ENCODE assay signal across 12 mouse cellular contexts in genomic region chr17:46701489-46701888, GRCm38 (mm10). TPM values are rescaled to one million over a fixed set of nuclear protein-coding genes. Genes with fewer than 3 reads are reported as not detected.
A peak's percentile ranks its signal among the peaks of the same experiment; 100 is the strongest.
DNase-seq lines count a peak whose midpoint lies in the region; ATAC-seq and TF ChIP-seq lines count a peak whose summit lies in the region.
"Had no signal": no experiment of that assay in that cellular context is flagged by ENCODE, and none has a peak within 500 bp of the region (broad histone marks: within the 10 kb centered on the region; RNA-seq: fewer than 3 reads in every experiment).

No protein-coding gene starts in this region.

- no peak for DNase-seq in heart, postnatal 0 days (ENCODE audit: low spot score)
- DNase-seq in heart, postnatal 25 days (ENCODE audit: low spot score) = no peak
- DNase-seq in midbrain, embryonic 14.5 days = no peak
- DNase-seq in adrenal gland, postnatal 36 days = no peak
- no peak for DNase-seq in urinary bladder, postnatal 10 days (ENCODE audit: low spot score)
- DNase-seq: cerebellum, postnatal 36 days; kidney, adult 2 months; lung, embryonic 14.5 days; right cerebral cortex, postnatal 25 days had no signal

- no peak overlapping the region for H3K27ac ChIP-seq in heart, postnatal 0 days (ENCODE audit: low read depth)
- H3K27ac ChIP-seq in cortical plate, adult 2 months (ENCODE audit: insufficient read depth, low read length) = no peak overlapping the region
- peak overlapping the region; percentile 7; the same call in 1 of the 2 replicates for H3K27ac ChIP-seq in hindbrain, embryonic 15.5 days (replicated peaks)
- H3K27ac ChIP-seq in midbrain, embryonic 14.5 days (replicated peaks; ENCODE audit: low read depth, low read length) = no peak overlapping the region

- H3K4me1 ChIP-seq in heart, postnatal 0 days (ENCODE audit: control insufficient read depth, insufficient read depth) = peaks cover 15% of the 10 kb centered on the region
- peaks cover 10% of the 10 kb centered on the region for H3K4me1 ChIP-seq in cortical plate, adult 2 months (ENCODE audit: control insufficient read depth, insufficient read depth, low read length)
- peaks cover 44% of the 10 kb centered on the region for H3K4me1 ChIP-seq in hindbrain, embryonic 15.5 days (replicated peaks)
- peaks cover 18% of the 10 kb centered on the region for H3K4me1 ChIP-seq in midbrain, embryonic 14.5 days (ENCODE audit: control insufficient read depth, insufficient read depth, low read length)

- TF ChIP-seq POLR2A in cortical plate, adult 2 months (IDR thresholded peaks at IDR 0.05; ENCODE audit: extremely low read depth, insufficient read depth, low read length) = no peak

- ATAC-seq in heart, postnatal 0 days (ENCODE audit: insufficient read depth, low read depth) = no peak
- ATAC-seq in hindbrain, embryonic 15.5 days (ENCODE audit: low FRiP score, low read depth) = no peak
- ATAC-seq in midbrain, embryonic 14.5 days (ENCODE audit: low FRiP score, low TSS enrichment) = no peak

- no peak for TF ChIP-seq EP300 in heart, postnatal 0 days (IDR thresholded peaks at IDR 0.05; ENCODE audit: low read depth)

- no peaks in the 10 kb centered on the region for H3K9me3 ChIP-seq in heart, postnatal 0 days (replicated peaks; ENCODE audit: control insufficient read depth, low read length)
- no peaks in the 10 kb centered on the region for H3K9me3 ChIP-seq in hindbrain, embryonic 15.5 days
- H3K9me3 ChIP-seq in midbrain, embryonic 14.5 days (ENCODE audit: control insufficient read depth, low read length) = no peaks in the 10 kb centered on the region

- peak overlapping the region; percentile 30; the same call in 1 of the 2 replicates for H3K9ac ChIP-seq in heart, postnatal 0 days (replicated peaks; ENCODE audit: low read depth, low read length)
- H3K9ac ChIP-seq in hindbrain, embryonic 15.5 days = no peak overlapping the region
- no peak overlapping the region for H3K9ac ChIP-seq in midbrain, embryonic 14.5 days (replicated peaks; ENCODE audit: low read length)
- H3K9ac ChIP-seq: lung, embryonic 14.5 days had no signal

- H3K4me2 ChIP-seq in heart, postnatal 0 days (ENCODE audit: low read depth, low read length) = 0 out of 2 replicates have a peak overlapping the region, but pooled peaks have one; percentile 12
- peak overlapping the region; percentile 1; the same call in 1 of the 2 replicates for H3K4me2 ChIP-seq in hindbrain, embryonic 15.5 days
- H3K4me2 ChIP-seq in midbrain, embryonic 14.5 days (ENCODE audit: low read length) = peak overlapping the region; percentile 12; the same call in 1 of the 2 replicates
- H3K4me2 ChIP-seq: lung, embryonic 14.5 days had no signal

- H3K27me3 ChIP-seq in heart, postnatal 0 days (ENCODE audit: control insufficient read depth, insufficient read depth, low read length) = no peaks in the 10 kb centered on the region
- H3K27me3 ChIP-seq in hindbrain, embryonic 15.5 days = no peaks in the 10 kb centered on the region
- no peaks in the 10 kb centered on the region for H3K27me3 ChIP-seq in midbrain, embryonic 14.5 days (ENCODE audit: control insufficient read depth, insufficient read depth, low read length)
- H3K27me3 ChIP-seq: CH12.LX had no signal

- intact Hi-C loops in heart, postnatal 25 days (cut with DNase I) = no loop called here

- 76% methylated on average over 12 of the region's 12 CpGs for WGBS in heart, postnatal 0 days
- 69% methylated on average over 12 of the region's 12 CpGs for WGBS in hindbrain, embryonic 15.5 days
- 76% methylated on average over 12 of the region's 12 CpGs for WGBS in midbrain, embryonic 14.5 days

- no peak overlapping the region for H3K4me3 ChIP-seq in heart, postnatal 0 days (ENCODE audit: low read depth, low read length)
- H3K4me3 ChIP-seq in cortical plate, adult 2 months (ENCODE audit: insufficient read depth, low read length) = peak overlapping the region; percentile 14
- no peak overlapping the region for H3K4me3 ChIP-seq in hindbrain, embryonic 15.5 days
- H3K4me3 ChIP-seq in midbrain, embryonic 14.5 days (replicated peaks; ENCODE audit: low read depth, low read length) = no peak overlapping the region

- H3K36me3 ChIP-seq in heart, postnatal 0 days (replicated peaks; ENCODE audit: control insufficient read depth, insufficient read depth, low read length) = peaks cover 12% of the 10 kb centered on the region; the same call in 1 of the 2 replicates
- peaks cover 9% of the 10 kb centered on the region for H3K36me3 ChIP-seq in hindbrain, embryonic 15.5 days
- peaks cover 22% of the 10 kb centered on the region for H3K36me3 ChIP-seq in midbrain, embryonic 14.5 days (ENCODE audit: control insufficient read depth, insufficient read depth, low read length)

- no peak for TF ChIP-seq CTCF in heart, postnatal 0 days (IDR thresholded peaks at IDR 0.05; ENCODE audit: low read depth)
- no peak for TF ChIP-seq CTCF in cortical plate, adult 2 months (IDR thresholded peaks at IDR 0.05; ENCODE audit: extremely low read depth, insufficient read depth, low read length)

RNA-seq across cellular contexts. Expression of gene Ppp2r5d, which starts 3.4 kb away (rescaled TPM):
- total RNA-seq in heart, postnatal 0 days (2014; rRNA removed; ENCODE audit: low replicate concordance) = 46.3 and 46.6 TPM in 2 replicates
- polyA plus RNA-seq in heart, postnatal 0 days (2015; fragmentation: Nextera tagmentation; extraction: Ambion mirVana) = 25.2 and 27.1 TPM in 2 replicates
- 10 to 100 TPM; 33.2 to 34.9 TPM for total RNA-seq in heart, postnatal 25 days (2021)
- polyA plus RNA-seq in cortical plate, adult 2 months (2012; rRNA removed) = 97.4 and 98.9 TPM in 2 replicates
- polyA plus RNA-seq in hindbrain, embryonic 15.5 days (2015; fragmentation: Nextera tagmentation; extraction: Ambion mirVana) = 101 and 109 TPM in 2 replicates
- 68.3 and 81.4 TPM in 2 replicates for polyA plus RNA-seq in midbrain, embryonic 14.5 days (2014; fragmentation: Nextera tagmentation; extraction: Ambion mirVana)
- 10 to 100 TPM; 40.9 to 46.1 TPM for total RNA-seq in adrenal gland, postnatal 36 days (2021)

RNA-seq across cellular contexts. Expression of gene Pex6, which starts 9.8 kb away (rescaled TPM):
- 22.2 and 22.7 TPM in 2 replicates for total RNA-seq in heart, postnatal 0 days (2014; rRNA removed; ENCODE audit: low replicate concordance)
- 6.5 and 8.8 TPM in 2 replicates for polyA plus RNA-seq in heart, postnatal 0 days (2015; fragmentation: Nextera tagmentation; extraction: Ambion mirVana)
- total RNA-seq in heart, postnatal 25 days (2021) = 10 to 100 TPM; 29.9 to 32.2 TPM
- 48.4 and 50.8 TPM in 2 replicates for polyA plus RNA-seq in cortical plate, adult 2 months (2012; rRNA removed)
- 29.7 and 30.7 TPM in 2 replicates for polyA plus RNA-seq in hindbrain, embryonic 15.5 days (2015; fragmentation: Nextera tagmentation; extraction: Ambion mirVana)
- 20.2 and 24.5 TPM in 2 replicates for polyA plus RNA-seq in midbrain, embryonic 14.5 days (2014; fragmentation: Nextera tagmentation; extraction: Ambion mirVana)
- 10 to 100 TPM; 59.3 to 64.9 TPM for total RNA-seq in adrenal gland, postnatal 36 days (2021)

RNA-seq across cellular contexts. Expression of gene Klhdc3, which starts 20.8 kb away (rescaled TPM):
- 117 and 133 TPM in 2 replicates for total RNA-seq in heart, postnatal 0 days (2014; rRNA removed; ENCODE audit: low replicate concordance)
- polyA plus RNA-seq in heart, postnatal 0 days (2015; fragmentation: Nextera tagmentation; extraction: Ambion mirVana) = 175 and 178 TPM in 2 replicates
- 100 to 1,000 TPM in 1 of 2 experiments, 10 to 100 TPM in 1; 95.5 to 107 TPM for total RNA-seq in heart, postnatal 25 days (2021)
- 254 and 268 TPM in 2 replicates for polyA plus RNA-seq in cortical plate, adult 2 months (2012; rRNA removed)
- polyA plus RNA-seq in hindbrain, embryonic 15.5 days (2015; fragmentation: Nextera tagmentation; extraction: Ambion mirVana) = 168 and 179 TPM in 2 replicates
- polyA plus RNA-seq in midbrain, embryonic 14.5 days (2014; fragmentation: Nextera tagmentation; extraction: Ambion mirVana) = 141 and 150 TPM in 2 replicates
- 10 to 100 TPM; 59.2 to 75.3 TPM for total RNA-seq in adrenal gland, postnatal 36 days (2021)

RNA-seq across cellular contexts. Expression of gene Mea1, which starts 22.9 kb away (rescaled TPM):
- total RNA-seq in heart, postnatal 0 days (2014; rRNA removed; ENCODE audit: low replicate concordance) = 40.2 and 44.0 TPM in 2 replicates
- polyA plus RNA-seq in heart, postnatal 0 days (2015; fragmentation: Nextera tagmentation; extraction: Ambion mirVana) = 101 and 114 TPM in 2 replicates
- 10 to 100 TPM; 48.6 to 53.8 TPM for total RNA-seq in heart, postnatal 25 days (2021)
- 154 and 157 TPM in 2 replicates for polyA plus RNA-seq in cortical plate, adult 2 months (2012; rRNA removed)
- 291 and 302 TPM in 2 replicates for polyA plus RNA-seq in hindbrain, embryonic 15.5 days (2015; fragmentation: Nextera tagmentation; extraction: Ambion mirVana)
- polyA plus RNA-seq in midbrain, embryonic 14.5 days (2014; fragmentation: Nextera tagmentation; extraction: Ambion mirVana) = 240 and 297 TPM in 2 replicates
- 100 to 1,000 TPM in 1 of 2 experiments, 10 to 100 TPM in 1; 94.2 to 104 TPM for total RNA-seq in adrenal gland, postnatal 36 days (2021)

RNA-seq across cellular contexts. Expression of gene Rrp36, which starts 27.3 kb away (rescaled TPM):
- 15.5 and 18.8 TPM in 2 replicates for total RNA-seq in heart, postnatal 0 days (2014; rRNA removed; ENCODE audit: low replicate concordance)
- polyA plus RNA-seq in heart, postnatal 0 days (2015; fragmentation: Nextera tagmentation; extraction: Ambion mirVana) = 26.6 and 29.7 TPM in 2 replicates
- total RNA-seq in heart, postnatal 25 days (2021) = 10 to 100 TPM in 1 of 2 experiments, 1 to 10 TPM in 1; 9.9 to 10.8 TPM
- polyA plus RNA-seq in cortical plate, adult 2 months (2012; rRNA removed) = 28.1 and 29.5 TPM in 2 replicates
- 53.0 TPM in 2 replicates for polyA plus RNA-seq in hindbrain, embryonic 15.5 days (2015; fragmentation: Nextera tagmentation; extraction: Ambion mirVana)
- polyA plus RNA-seq in midbrain, embryonic 14.5 days (2014; fragmentation: Nextera tagmentation; extraction: Ambion mirVana) = 35.3 and 40.5 TPM in 2 replicates
- total RNA-seq in adrenal gland, postnatal 36 days (2021) = 10 to 100 TPM; 23.8 to 30.4 TPM
